Mouse (Mus musculus): ENCODE data around the gene Lypd6. TPM values are rescaled to one million over a fixed set of nuclear protein-coding genes. Genes with fewer than 3 reads are reported as not detected.
A peak's percentile ranks its signal among the peaks of the same experiment; 100 is the strongest.

Gene Lypd6
- total RNA-seq, 2 experiments from 2014 or later = 0.26 to 0.74 TPM

DNA sequence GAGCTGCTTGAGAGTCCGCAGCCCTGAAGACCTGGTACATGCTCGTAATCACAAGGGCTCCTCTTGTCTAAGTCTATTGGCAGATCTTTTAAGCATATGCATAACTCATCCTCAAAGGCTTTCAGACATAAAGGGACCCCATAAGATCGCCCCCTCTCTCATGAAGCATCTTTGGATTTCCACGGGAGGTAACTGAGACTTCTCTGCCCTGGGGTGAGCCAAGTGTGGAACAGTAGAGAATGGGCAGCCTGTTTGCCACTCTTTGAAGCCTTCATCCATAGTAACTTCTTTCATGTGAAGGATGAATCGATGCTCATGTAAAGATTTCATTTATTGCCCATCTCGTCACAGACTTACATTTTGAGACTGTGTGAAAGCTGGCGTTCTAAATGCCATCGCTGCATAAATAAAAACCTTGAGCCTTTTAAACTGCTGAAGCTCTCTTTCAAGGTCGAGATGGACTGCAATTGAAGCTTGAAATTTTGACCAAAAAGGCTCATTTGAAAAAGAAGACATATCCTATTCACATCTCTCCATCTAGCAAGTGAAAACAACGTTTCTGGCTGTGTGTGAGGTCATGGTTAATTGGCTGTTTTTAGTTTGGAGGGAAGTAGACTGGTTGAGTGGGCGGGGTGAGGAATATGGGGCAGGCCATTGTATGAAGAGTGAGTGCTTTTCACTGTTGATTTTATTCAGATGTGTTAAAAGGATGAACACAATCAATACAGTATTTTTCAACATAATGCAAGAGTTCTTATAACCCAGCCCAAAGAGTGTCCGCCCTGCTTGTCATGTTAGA is 107.7 kb downstream of the Lypd6 start:
- no peak for DNase-seq

DNA sequence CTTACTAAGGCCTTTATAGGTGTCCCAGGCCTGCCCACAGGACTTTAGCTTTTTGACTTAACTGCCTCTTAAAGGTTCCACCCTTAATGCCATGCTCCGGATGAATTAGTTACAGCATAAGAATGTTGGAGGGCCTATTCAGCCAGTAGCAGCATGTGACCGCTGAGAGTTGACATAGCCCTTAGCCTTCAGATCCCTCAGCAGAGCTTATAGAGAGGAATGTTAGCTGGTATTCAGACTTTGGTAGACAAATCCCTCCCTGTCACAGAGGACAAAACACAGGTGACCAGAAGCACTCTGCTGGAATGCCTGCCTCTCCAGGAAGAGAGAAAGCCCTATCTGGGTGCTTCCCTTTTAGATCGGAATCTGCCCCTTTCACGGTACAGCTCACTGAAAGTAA is 109.5 kb downstream of the Lypd6 start:
- no peak for DNase-seq

DNA sequence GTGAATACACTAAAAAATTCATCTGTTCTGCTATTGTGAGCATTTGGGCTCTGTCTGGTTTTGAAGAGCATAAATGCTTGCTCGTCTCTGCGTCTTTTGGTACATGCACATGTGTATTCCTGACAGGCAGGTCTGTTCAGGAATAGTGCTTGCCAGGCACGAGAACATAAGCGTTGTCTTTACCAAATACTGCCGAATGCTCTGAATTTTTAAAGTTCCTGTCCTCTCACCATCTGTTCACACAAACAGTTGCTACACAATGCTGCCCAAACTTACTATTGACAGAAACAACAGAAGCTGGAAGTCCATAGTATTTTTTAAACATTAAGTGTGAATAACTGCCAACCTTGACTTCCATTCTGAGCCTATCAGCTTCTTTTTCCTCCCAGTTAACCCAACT is 112.9 kb downstream of the Lypd6 start:
- DNase-seq = no peak

DNA sequence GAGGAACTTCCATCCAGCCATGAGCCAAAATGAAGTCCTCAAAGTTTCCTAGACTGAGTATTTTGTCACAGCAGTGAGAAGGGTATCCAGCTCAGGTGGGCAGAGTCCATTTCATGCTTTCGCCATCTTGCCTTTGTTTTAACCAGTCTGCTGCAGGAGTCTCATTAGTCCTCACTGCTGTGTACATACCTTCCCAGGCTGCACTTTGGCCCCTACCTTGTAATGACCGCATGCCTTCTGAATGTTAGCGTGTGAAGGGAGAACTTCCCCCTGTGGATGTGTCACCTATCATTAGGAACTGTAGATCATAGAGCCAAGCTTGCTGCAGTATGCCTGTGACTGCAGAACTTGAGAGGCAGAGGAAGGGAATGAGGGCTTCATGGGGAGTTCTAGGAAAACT is 114.2 kb downstream of the Lypd6 start:
- no peak for DNase-seq

DNA sequence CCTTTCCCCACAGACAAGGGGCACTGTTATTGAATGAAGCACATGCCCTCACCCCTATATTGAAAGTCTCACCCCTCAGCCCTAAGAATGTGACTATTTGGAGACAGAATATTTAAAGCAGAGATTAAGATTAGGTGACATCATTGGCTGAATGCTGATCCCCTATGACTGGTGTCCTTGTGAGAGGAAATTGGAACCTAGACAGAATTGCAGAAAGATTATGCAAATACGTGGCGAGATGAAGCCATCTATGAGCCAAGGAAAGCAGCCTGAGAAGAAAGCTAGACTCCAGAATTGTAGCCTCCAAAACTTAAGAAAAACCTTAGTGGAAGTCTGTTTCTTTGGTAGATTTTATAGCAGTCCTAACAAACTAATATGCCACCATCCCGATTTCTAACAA is 115.1 kb downstream of the Lypd6 start:
- no peak for DNase-seq

DNA sequence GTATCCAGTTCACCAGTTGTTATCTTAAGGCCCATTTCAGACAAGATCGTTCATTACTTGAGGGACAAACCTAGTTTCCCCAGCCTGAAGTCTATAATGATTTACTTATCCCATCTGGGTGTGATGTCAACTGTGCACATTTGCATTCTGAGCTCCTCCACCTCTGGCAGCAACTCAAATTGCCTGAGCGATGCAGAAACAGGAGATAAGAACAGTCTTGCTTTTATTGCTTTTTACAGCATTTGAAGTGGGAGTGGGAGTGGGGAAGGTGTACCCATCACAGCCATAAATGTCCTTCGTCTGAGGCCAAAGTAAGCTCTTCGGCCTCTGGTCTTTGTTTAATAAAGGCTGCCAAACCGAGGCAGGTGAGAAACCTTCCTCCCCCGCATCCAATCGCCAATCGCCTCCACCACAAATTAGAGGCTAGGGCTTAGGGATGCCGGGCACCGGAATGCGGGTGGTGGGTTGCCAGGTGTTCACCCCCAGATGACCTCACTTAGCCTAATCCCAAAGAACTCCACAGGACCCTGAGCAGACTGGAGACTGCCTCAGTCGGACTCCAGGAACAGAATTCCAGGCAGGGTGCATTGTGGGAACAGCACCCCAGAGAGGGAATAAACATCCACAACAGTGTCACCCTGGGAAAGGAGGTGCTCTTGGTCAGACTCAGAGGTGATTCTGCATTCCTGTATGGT is 120.6 kb downstream of the Lypd6 start:
- no peak for DNase-seq

DNA sequence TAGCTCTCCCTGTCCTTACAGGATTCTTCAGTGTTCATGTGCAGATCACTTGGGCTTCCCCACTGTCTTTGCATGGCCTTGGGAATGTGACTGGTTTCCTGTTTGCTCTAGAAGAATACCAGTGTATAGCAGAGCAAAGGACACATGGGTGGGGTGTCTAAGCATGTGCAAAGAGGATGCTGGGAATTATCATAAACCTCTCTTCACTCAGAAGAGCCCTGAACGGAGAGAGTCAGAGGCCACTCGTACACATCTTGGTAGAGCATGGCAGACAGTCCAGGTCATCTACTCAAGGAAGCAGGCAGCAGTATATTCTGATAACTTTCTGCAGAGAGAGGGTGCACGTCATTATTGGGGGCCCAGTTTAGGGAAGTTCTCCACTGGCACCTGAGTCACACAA is 122.6 kb downstream of the Lypd6 start:
- DNase-seq = no peak

DNA sequence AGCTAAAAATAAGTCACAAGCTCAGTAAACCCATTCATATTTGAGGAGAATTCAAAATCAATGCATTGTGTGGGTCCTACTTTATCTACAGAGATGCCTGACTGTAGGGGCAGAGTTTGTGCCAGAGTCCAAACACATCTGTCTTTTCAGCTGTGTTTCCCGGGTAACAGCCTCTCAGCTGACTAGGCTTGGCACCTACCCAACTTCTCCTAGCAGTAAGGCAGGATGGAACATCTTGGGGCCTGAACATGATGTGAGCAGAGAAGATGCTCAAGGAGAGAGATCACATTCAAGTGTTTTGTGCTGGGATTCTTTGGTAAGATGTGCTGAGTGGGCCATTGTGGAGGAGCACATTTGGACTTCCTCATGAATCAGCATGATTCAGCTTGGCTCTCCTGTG is 130.5 kb downstream of the Lypd6 start:
- DNase-seq = no peak

DNA sequence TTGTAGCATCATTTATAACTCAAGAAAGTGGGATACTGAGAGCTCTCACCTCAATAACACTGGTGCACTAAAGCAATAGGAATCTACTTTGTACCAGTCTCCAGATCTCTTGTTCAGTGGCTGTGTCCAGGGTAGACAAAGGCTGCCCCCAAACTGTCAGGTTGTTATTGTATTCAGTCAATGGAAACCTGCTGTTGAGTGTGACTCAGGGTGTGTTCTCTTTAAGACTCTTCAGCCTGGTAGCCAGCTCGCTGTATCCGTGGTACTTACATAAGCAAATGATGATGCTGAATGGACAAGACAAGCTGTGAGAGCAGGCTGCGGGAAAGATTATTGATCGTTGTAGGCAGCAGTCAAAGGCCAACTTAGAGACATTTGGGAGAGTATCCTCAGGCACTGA is 131.6 kb downstream of the Lypd6 start:
- DNase-seq = no peak

DNA sequence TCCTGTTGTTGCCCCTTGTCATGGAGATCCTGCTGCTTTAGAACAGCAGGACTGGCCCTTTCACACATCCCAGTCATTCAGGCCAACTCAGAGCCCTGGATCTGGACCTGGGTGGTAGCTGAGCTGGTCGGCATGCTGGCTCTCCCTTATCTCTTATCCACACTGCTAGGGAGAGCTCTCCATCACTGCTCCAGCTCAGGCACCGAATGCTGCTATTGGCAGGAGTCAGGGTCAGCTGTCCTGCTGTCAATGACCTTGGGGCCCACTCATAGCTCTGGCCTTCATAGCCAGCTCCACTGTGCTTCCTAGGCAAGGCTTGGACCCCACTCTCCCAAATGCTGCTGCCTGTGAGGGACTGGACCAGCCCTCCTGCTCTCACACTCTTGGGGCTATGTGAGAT is 134.3 kb downstream of the Lypd6 start:
- DNase-seq = peak in 1 of 2 experiments; percentile 14

DNA sequence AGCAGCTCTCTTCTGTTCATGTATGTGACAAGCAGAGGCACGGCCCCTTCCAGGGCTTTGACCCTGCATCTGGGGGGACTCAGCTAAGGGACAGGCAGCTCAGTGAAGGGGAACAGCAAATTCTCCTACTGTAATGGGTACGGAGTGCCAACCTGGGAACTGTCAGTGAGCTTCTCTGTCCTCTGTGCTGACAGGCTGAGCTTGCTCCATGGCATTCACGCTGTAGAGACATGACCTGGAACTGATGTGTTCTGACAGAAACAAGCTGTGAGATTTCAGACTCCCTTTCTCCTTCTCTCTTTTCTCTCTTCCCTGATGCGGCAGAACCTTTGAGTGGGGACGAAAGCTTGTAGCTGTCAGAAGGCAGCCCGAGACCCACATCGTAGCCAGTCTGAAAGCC is 154.3 kb downstream of the Lypd6 start:
- DNase-seq = no peak

DNA sequence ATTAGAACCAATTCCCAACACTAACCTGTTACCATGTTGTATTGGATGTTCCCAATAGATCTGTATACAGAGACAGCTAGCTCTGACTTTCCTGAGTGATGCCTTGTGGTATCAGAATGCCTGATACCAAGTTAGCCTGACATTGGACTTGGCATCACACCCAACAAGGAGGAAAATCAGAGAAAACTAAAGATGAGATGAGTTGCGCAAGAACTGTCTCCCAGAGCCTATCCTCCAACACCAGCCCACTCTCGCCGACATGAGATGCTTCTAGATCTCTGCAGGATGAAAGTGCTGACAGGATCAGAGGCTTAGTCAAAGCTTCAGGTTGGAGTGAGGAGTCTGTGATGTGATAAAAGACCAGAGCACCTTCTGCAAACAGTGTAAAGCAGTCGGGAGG is 158.8 kb downstream of the Lypd6 start:
- no peak for DNase-seq

DNA sequence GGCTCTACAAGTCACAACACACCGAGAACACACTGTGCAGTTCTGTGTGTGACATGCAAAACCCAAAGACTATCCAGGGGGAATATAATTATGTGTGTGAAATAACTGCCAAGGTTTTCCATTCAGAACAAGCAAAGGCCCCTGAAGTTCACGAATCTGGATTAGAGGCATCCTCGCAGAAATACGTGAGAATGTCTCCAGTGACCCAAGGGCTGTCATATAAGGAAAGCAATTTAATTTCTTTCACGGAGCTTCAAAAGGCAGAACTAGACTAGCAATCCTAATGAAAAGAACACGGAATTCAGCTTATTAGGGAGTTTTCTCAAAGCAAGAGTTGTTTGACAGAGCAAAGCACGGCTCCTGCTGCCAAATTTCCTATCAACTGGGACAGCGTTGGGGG is 167.3 kb downstream of the Lypd6 start:
- no peak for DNase-seq

Other genes starting within 250 kb of the Lypd6 start
- gene Mmadhc, start 230.4 kb downstream of the Lypd6 start, total RNA-seq (2021) = 100 to 1,000 TPM; 159 to 180 TPM